Mouse (Mus musculus) heart, embryonic 14.5 days (tissue): Measurements from ENCODE around the gene Cblc. TPM values are rescaled to one million over a fixed set of nuclear protein-coding genes. Genes with fewer than 3 reads are reported as not detected.
A peak's percentile ranks its signal among the peaks of the same experiment; 100 is the strongest.

Experiments
- ATAC-seq: fragments of 200-750 bp; cut with Nextera tagmentation; 2 replicates; pipeline ENCODE4 v1.8.0; 2017; ENCODE audit warnings: low read depth, moderate TSS enrichment; ENCODE audit not compliant: insufficient number of reproducible peaks, insufficient read depth, low FRiP score
- H3K27ac ChIP-seq, 2 experiments: fragments of 200-500 bp in 1 of 2; fragments of 300-500 bp in 1 of 2; sonication (generic) in 1 of 2; replicated peaks in 1 of 2; 2 replicates each; pipeline ENCODE4 v1.5.1; 2012 to 2014; ENCODE audit warnings: low read depth in 2 of 2, low read length in 2 of 2, control low read depth in 1 of 2, mild to moderate bottlenecking in 1 of 2, mixed read lengths in 1 of 2; ENCODE audit not compliant: control insufficient read depth in 1 of 2, insufficient read depth in 1 of 2
- H3K27me3 ChIP-seq: fragments of 300-500 bp; sonication (generic); 2 replicates; pipeline ENCODE4 v1.6.1; 2014; ENCODE audit warnings: mild to moderate bottlenecking, low read length, control low read depth; ENCODE audit not compliant: control insufficient read depth, insufficient read depth
- H3K36me3 ChIP-seq: fragments of 300-500 bp; sonication (generic); 2 replicates; pipeline ENCODE4 v1.6.1; 2014; ENCODE audit warnings: mild to moderate bottlenecking, control low read depth, low read length, mixed read lengths; ENCODE audit not compliant: control insufficient read depth, insufficient read depth
- H3K4me1 ChIP-seq, 2 experiments: fragments of 200-500 bp in 1 of 2; fragments of 300-500 bp in 1 of 2; sonication (generic) in 1 of 2; 2 replicates each; pipeline ENCODE4 v1.6.1; 2012 to 2014; ENCODE audit warnings: low read length in 2 of 2, control low read depth in 1 of 2, mixed read lengths in 1 of 2; ENCODE audit not compliant: control insufficient read depth in 2 of 2, insufficient read depth in 2 of 2
- H3K4me2 ChIP-seq: fragments of 300-500 bp; sonication (generic); 2 replicates; pipeline ENCODE4 v1.6.1; 2014; ENCODE audit warnings: mild to moderate bottlenecking, low read length
- H3K4me3 ChIP-seq, 2 experiments: fragments of 200-500 bp in 1 of 2; fragments of 300-500 bp in 1 of 2; sonication (generic) in 1 of 2; 2 replicates each; pipeline ENCODE4 v1.5.1; 2012 to 2014; ENCODE audit warnings: low read length in 2 of 2, mild to moderate bottlenecking in 2 of 2, control low read depth in 1 of 2, low read depth in 1 of 2, moderate library complexity in 1 of 2; ENCODE audit not compliant: control insufficient read depth in 1 of 2, insufficient read depth in 1 of 2
- H3K9ac ChIP-seq: fragments of 300-500 bp; sonication (generic); 2 replicates; pipeline ENCODE4 v1.6.1; 2014; ENCODE audit warnings: mild to moderate bottlenecking, low read length
- H3K9me3 ChIP-seq: fragments of 300-500 bp; sonication (generic); 2 replicates; pipeline ENCODE4 v1.6.1; 2016; ENCODE audit warnings: low read length, control low read depth; ENCODE audit not compliant: control insufficient read depth
- WGBS: fragments of 180-500 bp; shearing (Covaris S2); extraction: QIAGEN DNeasy Blood & Tissue Kit; methylation state at CpG from one replicate; pipeline ENCODE4 v1.1.7; 2014; 5-methylcytosine and 5-hydroxymethylcytosine counted together
- polyA plus RNA-seq: library from polyadenylated mRNA; unstranded; fragments of >200 nt; fragmentation: Nextera tagmentation; extraction: Ambion mirVana; gene quantifications from 2 replicates; pipeline ENCODE4 v1.2.1, GENCODE M21; 2014

Gene Cblc
- polyA plus RNA-seq, 1 experiment from 2014 or later = not detected

DNA sequence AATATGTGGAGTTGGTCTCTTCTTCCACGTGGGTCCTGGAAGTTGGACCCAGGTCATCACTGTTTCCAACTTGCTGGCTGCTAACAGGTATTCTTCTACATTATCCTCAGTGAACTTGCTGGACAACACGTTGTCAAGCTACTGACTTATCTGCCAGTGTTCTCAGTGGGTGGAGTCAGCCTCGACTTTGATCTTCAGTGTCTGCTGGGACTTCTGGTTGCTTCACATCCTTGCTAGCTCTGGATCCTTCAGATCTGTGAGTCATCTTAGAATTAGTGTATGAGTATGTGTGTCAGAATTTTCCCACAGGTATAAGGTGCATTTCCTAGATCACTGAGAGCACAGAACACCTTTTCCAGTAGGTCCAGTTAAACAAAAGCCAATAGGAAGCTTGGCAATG is 40.2 kb upstream of the Cblc start:
- 43% methylated on average over 3 of the region's 3 CpGs for WGBS

DNA sequence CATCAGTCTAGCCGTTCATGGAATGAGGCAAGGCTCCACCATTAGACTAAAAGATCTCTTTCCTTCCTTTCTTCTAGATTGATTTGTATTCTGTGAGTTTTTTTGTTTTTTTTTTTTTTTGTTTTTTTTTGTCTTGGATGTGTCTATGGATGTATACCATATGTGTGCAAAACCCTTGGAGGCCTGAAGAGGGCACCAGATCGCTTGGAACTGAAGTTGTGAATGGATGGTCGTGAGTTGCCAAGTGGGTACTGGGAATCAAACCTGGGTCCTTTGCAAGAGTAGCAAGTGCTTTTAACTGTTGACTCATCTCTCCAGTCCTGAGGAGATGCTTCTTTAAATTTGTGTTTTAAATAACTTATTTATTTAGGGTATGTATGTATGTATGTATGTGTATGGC is 37.4 kb upstream of the Cblc start:
- no peaks in the 10 kb centered on the region for H3K36me3 ChIP-seq
- peaks cover 7 to 12% of the 10 kb centered on the region in 2 experiments; a peak in 3 of 4 replicates for H3K4me1 ChIP-seq
- ATAC-seq = no peak
- H3K9me3 ChIP-seq = no peaks in the 10 kb centered on the region
- H3K27ac ChIP-seq = no peak overlapping the region
- H3K27me3 ChIP-seq = no peaks in the 10 kb centered on the region
- WGBS = 53% methylated on average over 3 of the region's 3 CpGs
- no peak overlapping the region for H3K9ac ChIP-seq
- no peak overlapping the region for H3K4me2 ChIP-seq
- H3K4me3 ChIP-seq = no peak overlapping the region

More for the DNA sequence above, 40.2 kb upstream of the Cblc start:
- no peaks in the 10 kb centered on the region for H3K36me3 ChIP-seq
- no peak overlapping the region for H3K4me2 ChIP-seq
- H3K9ac ChIP-seq = no peak overlapping the region
- H3K9me3 ChIP-seq = no peaks in the 10 kb centered on the region
- no peak for ATAC-seq
- H3K27me3 ChIP-seq = no peaks in the 10 kb centered on the region
- H3K4me3 ChIP-seq = no peak overlapping the region
- no peak overlapping the region for H3K27ac ChIP-seq
- H3K4me1 ChIP-seq = no peaks in the 10 kb centered on the region

DNA sequence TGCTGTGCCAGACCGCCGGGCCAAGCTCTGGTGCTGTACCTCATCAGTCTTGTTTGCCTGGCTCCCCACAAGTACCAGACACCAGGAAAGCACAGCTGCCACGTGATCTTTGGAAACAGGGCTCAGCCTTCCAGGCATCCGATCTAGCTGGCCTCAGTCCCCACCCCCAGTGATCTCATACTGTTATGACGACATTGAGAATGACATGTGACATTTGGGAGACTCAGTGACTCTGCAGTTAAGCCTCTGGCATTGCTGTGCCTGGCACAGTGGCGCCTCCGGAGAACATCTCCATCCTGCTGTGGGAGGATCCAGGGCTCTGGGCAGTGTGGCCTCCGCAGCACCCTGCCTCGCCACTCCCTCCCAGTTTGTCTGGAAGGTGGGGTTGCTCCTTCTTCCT is 35.2 kb upstream of the Cblc start:
- H3K27me3 ChIP-seq = no peaks in the 10 kb centered on the region

DNA sequence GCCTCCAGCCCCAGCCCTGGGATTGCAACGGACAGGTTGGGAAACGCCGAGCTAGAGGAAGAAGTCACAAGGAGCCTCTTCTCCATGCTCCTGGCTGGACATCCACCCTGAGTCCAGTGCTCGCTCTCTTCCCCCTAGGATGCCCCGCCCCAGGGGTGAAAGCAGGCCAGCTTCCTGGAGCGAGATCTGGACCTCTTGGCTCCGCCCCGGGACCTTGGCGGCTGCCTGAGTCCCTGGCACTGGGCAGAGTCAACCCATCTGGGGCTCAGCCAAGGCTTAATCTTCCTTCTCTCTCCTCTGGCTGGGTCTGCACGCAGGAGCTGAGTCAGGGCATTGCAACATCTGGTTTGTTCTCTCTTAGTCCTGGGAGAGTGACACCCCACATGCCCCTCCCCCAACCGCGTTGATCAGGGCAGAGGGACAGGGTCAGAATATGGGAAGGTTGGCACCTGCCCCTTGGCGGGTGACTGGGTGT is 34.1 kb upstream of the Cblc start:
- peak; percentile 82 for ATAC-seq
- 30% methylated on average over 13 of the region's 13 CpGs for WGBS
- H3K9me3 ChIP-seq = no peaks in the 10 kb centered on the region
- no peaks in the 10 kb centered on the region for H3K36me3 ChIP-seq
- H3K4me3 ChIP-seq = no peak overlapping the region
- no peaks in the 10 kb centered on the region for H3K27me3 ChIP-seq
- peak overlapping the region; percentile 24 for H3K4me2 ChIP-seq
- no peak overlapping the region for H3K27ac ChIP-seq
- peaks cover 7 to 12% of the 10 kb centered on the region in 2 experiments; a peak in 3 of 4 replicates for H3K4me1 ChIP-seq
- 0 out of 2 replicates have a peak overlapping the region, but pooled peaks have one; percentile 13 for H3K9ac ChIP-seq

More for the DNA sequence above, 35.2 kb upstream of the Cblc start:
- Histone ChIP-seq H3K9ac (no peak overlapping the region), H3K4me2 (no peak overlapping the region), H3K27ac (no peak overlapping the region), H3K4me3 (no peak overlapping the region), H3K36me3 (no peaks in the 10 kb centered on the region), H3K4me1 (peaks cover 7 to 12% of the 10 kb centered on the region in 2 experiments; a peak in 3 of 4 replicates), H3K9me3 (no peaks in the 10 kb centered on the region)
- ATAC-seq = no peak
- 42% methylated on average over 9 of the region's 9 CpGs for WGBS

DNA sequence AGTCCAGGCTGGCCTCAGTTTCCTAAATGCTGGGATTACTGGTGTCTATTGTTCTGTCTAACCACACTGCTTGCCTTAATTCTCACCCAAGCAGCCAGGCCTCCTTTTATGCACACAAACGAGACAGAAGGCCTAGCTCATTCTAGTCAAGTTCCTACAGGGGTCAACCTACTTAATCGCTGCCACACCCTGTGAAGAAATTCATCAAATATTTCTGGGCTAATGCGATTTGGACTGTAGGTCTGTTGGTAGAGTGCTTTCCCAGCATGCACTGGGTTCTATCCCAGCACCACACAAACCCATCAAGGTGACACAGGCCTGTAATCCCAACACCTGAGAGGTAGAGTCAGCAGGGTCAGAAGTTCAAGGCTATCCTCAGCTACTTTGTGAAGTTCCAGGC is 33.1 kb upstream of the Cblc start:
- Histone ChIP-seq H3K9me3 (no peaks in the 10 kb centered on the region), H3K36me3 (no peaks in the 10 kb centered on the region), H3K4me2 (no peak overlapping the region), H3K9ac (no peak overlapping the region), H3K27me3 (0 out of 2 replicates have a peak, but pooled peaks cover 4% of the 10 kb centered on the region), H3K4me1 (peaks cover 7 to 14% of the 10 kb centered on the region in 2 experiments), H3K4me3 (no peak overlapping the region), H3K27ac (no peak overlapping the region)
- WGBS = 79% methylated on average over 3 of the region's 3 CpGs
- no peak for ATAC-seq

DNA sequence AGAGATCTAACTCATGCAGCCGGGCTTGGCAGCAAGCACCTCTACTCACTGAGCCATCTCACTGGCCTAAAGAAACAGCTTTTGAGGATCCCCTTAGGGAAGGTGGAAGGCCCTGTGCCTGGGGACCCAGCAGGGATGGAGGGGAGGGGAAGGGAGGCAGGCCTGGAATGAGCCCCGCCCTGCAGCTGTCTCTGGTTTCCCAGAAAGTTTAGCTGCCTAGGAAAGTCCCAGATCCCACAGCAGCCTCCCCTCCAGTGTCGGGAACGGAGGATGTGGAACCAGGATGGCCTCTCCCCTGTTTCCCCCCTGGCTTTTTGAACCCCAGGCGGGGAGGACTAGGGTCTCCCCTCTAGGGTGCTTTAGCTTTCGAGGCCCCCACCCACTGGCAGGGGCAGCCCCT is 30.1 kb upstream of the Cblc start:
- Histone ChIP-seq H3K9me3 (no peaks in the 10 kb centered on the region), H3K36me3 (no peaks in the 10 kb centered on the region), H3K27me3 (peaks cover 15% of the 10 kb centered on the region), H3K4me2 (no peak overlapping the region), H3K27ac (no peak overlapping the region), H3K9ac (no peak overlapping the region), H3K4me3 (no peak overlapping the region), H3K4me1 (peaks cover 20 to 39% of the 10 kb centered on the region in 2 experiments)
- no peak for ATAC-seq
- WGBS = 45% methylated on average over 6 of the region's 6 CpGs

DNA sequence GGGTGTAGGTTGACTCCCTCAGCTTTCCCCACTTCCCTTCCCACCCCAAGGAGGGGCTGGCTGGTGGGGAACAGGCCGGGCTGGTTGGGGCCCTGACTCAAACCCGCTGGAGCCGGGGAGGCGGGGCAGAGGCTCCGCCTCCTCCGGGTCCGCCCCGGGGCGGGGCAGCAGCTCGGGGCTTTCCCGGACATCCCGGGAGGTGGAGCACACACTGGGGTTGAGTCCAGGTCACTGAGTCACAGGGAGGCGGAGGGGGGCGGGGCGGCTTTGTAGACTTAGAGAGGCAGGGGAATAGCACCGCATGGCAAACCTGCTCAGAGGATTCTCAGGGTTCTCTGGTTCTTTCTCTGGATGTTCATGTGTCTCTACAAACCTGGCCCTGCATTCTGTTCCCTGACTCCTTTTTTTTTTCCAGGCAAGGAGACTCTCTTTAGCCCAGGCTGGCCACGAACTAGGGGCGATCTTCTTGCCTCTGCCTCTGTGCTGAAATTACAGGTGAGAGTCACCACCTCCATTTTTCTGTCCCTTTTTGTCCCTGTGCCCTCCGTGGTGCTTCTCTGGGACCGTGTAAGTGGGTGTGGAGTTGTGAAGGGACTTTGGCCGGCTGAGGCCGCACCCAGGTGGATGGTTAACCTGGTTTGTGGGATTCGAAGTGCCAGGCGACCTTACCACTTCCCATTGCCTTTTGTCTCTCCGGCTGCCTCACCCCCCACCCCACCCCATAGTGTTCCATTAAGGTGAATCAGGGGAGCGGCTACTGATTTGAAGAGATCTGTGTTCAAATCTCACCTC is 27.8 kb upstream of the Cblc start:
- ATAC-seq = peak; percentile 71
- peak overlapping the region; percentile 36 for H3K4me2 ChIP-seq
- H3K4me1 ChIP-seq = peaks cover 13 to 27% of the 10 kb centered on the region in 2 experiments
- H3K27me3 ChIP-seq = peaks cover 22% of the 10 kb centered on the region
- H3K36me3 ChIP-seq = no peaks in the 10 kb centered on the region
- H3K27ac ChIP-seq = peak overlapping the region in 1 of 2 experiments; percentile 58; a peak in 2 of 4 replicates
- no peaks in the 10 kb centered on the region for H3K9me3 ChIP-seq
- no peak overlapping the region for H3K9ac ChIP-seq
- no peak overlapping the region for H3K4me3 ChIP-seq
- 23% methylated on average over 26 of the region's 26 CpGs for WGBS
